Mouse (Mus musculus): Measurements from ENCODE around the gene Atxn2l. TPM values are rescaled to one million over a fixed set of nuclear protein-coding genes. Genes with fewer than 3 reads are reported as not detected.
"Not testable (repeated sequence)": the region's sequence is repeated elsewhere in the genome, so short reads cannot be mapped to it uniquely, and the experiment has no call there.

The Atxn2l gene
- total RNA-seq, 1 experiment from 2014 or later: 40.2 TPM

DNA sequence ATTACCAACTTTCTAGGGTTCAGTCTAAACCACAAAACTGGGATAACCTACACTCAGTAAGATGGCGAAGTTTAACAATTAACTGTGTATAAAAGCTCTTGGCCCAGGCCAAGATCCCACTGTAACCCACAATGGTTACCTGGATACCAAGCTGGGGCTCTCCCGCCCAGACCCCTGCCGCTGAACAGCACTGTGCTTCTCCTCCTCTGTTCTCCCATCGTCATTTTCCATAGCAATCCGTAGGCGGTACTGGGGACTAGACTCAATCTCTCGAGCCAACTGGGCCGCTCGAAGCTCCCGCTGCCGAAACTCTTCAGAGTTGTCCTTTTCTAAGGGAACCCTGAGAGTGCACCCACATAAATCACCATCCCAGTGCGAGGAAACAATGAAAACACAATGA, 5.3 kb downstream of the Atxn2l start:
- no peak for ATAC-seq (replicated peaks in 1 of 2; ENCODE audit: insufficient read depth in 1 of 2, low FRiP score in 2 of 2, low TSS enrichment in 1 of 2, low read depth in 1 of 2, poor library complexity in 2 of 2, severe bottlenecking in 2 of 2)

DNA sequence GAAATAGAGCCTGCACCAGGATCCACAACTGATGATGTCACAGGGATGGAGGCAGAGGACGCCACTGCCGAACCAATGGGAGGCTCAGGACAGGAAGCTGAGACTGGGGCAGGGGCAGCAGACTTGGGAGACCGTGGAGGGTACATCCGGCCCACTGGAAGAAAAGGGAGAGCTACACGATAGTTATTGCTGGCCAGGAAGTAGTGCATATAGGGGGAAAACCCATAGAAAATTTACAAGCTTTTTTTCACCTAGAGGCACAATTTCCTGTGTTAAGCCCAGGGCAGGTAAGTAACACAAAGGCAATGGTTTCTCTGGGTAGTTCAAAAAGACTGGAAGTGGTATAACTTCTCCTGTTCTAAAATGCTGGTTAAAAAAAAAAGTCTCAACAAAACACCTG, 6.8 kb downstream of the Atxn2l start:
- no peak for ATAC-seq (replicated peaks in 1 of 2; ENCODE audit: insufficient read depth in 1 of 2, low FRiP score in 2 of 2, low TSS enrichment in 1 of 2, low read depth in 1 of 2, poor library complexity in 2 of 2, severe bottlenecking in 2 of 2)

DNA sequence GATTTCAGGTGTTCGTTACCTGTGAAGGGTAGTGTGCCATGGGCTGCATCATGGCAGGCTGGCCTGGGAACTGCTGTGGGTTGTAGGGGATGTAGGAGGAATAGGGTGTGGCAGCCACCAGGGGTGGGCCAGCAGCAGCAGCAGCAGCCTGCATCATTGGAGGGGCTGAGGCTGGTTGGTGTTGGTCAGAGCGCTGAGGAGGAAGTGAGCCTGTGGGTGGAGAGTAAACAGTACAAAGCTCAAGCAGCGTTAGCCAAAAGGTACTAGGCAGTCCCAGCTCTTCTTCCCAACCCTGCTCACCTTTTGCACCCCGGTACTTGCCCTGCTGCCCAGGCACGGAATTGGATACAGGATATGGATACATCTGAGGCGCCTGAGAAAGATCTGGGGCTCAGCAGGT, 9.1 kb downstream of the Atxn2l start:
- no peak for ATAC-seq (replicated peaks in 1 of 2; ENCODE audit: insufficient read depth in 1 of 2, low FRiP score in 2 of 2, low TSS enrichment in 1 of 2, low read depth in 1 of 2, poor library complexity in 2 of 2, severe bottlenecking in 2 of 2)

DNA sequence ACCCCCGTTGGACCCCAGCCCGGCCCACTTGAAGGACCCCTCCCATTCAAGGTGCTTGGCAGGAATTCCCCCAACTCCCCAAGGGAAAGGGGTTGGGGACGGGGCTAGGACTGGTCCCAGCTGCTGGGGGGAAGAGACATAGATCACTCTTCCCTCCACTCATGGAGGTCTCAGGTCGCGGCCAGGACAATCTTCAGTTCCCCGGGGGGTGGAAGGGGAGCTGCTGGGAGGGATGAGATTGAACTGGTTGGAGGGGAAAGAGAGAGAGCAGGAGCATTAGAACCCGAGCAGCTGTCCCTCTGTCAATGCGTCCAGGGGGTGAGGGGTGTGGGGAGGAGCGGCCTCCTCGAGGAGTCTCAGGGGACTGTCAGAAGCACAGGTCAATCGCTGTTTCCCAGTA, 11.3 kb downstream of the Atxn2l start:
- no peak for ATAC-seq (replicated peaks in 1 of 2; ENCODE audit: insufficient read depth in 1 of 2, low FRiP score in 2 of 2, low TSS enrichment in 1 of 2, low read depth in 1 of 2, poor library complexity in 2 of 2, severe bottlenecking in 2 of 2)

DNA sequence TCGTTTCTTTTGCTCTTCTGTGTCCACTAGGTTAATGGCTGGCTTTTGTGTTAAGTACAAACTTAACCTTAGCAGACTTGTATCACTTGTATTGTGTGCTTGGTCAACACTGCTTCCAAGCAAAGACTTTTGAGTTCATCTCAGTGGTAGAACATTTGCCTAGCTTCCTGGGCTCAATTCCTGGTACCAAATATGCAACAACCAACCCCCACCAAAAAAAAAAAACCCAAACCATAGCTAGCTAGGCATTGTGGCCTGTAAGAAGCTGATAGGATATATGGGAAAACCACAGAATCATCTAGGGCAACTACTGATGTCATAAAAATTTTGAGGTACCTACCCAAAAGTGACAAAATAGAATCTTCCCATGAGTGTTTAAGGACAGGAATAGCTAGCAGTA, 12.2 kb downstream of the Atxn2l start:
- no peak for ATAC-seq (replicated peaks in 1 of 2; ENCODE audit: insufficient read depth in 1 of 2, low FRiP score in 2 of 2, low TSS enrichment in 1 of 2, low read depth in 1 of 2, poor library complexity in 2 of 2, severe bottlenecking in 2 of 2)

DNA sequence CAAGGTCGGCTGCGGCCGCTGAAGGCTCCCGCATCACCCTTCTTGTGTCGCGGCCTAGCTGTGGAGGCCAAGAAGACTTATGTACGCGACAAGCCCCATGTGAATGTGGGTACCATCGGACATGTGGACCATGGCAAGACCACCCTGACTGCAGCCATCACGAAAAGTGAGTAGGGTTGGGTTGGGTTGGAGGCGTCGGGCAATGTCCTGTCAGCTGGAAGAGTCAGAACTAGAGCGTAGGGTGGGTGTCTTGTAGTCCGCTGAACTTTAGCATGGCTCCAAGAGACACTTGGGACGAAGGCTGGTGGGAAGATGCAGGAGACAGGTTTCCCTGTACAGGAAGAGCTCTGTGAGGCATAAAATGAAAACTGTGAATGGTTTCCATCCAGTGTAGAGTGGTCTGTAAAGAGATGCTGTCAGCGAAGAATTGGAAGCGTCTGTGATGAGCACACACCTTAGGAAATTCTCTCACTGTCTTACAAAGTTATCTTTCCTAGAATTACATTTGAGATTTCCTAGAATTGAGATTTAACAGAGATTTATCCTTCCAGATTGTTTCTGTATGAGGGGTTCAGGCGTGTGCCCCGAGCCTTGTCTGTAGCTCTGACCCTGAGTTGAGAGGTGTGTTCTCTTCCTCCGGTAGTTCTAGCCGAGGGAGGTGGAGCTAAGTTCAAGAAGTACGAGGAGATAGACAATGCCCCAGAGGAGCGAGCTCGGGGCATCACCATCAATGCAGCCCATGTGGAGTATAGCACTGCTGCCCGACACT, 15.4 kb downstream of the Atxn2l start:
- not testable (repeated sequence) for ATAC-seq (replicated peaks in 1 of 2; ENCODE audit: insufficient read depth in 1 of 2, low FRiP score in 2 of 2, low TSS enrichment in 1 of 2, low read depth in 1 of 2, poor library complexity in 2 of 2, severe bottlenecking in 2 of 2)

DNA sequence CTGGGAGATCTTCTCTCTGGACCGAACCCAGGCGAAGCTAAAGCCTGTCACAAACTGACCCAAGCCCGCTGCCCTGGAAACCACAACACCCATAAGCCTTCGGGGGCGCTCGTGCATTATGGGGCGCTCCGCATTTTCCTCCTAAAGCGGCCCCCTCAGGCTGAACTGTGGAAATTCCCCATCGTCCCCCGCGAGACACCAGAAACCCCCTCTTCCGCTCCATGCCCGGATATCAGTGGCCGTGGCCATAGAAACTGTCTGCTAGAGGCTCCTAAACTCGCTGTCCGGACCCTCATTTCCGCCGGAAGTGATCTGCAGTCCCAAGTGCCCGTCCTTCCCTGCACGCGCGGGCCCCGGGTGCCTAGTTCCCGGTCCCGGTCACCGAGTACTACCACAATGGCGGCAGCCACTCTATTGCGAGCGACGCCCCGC, 16.2 kb downstream of the Atxn2l start, which contains the start of gene Tufm:
Gene Tufm, plus strand, starts transcription at position 310 of the 432 bp plus-strand sequence.
- peak; percentile 84 to 85 for ATAC-seq (replicated peaks in 1 of 2; ENCODE audit: insufficient read depth in 1 of 2, low FRiP score in 2 of 2, low TSS enrichment in 1 of 2, low read depth in 1 of 2, poor library complexity in 2 of 2, severe bottlenecking in 2 of 2)

DNA sequence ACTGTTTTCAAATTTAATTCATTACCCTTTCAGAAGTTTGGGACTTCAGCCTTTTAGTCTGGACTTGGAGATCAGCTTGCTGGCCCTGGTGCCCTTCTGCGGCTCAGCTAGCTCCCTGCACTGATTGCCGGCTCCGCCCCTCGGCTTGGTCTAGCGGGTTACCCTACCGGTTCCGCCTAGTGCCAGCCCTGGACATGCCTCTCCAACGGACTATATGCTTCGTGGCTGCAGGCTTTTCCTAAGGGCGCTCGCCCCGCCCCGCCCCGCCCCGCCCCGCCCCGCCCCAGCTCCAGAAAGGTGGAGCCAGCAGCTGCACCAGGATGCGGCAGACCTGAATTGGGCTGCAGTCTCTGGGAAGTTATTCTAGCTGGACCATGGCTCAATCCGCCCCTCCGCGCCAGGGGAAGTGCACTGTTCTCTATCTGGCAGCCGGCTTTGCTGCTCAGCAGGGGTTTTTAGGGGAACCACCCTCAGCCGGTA, 20.8 kb downstream of the Atxn2l start:
- peak; percentile 79 to 87 for ATAC-seq (replicated peaks in 1 of 2; ENCODE audit: insufficient read depth in 1 of 2, low FRiP score in 2 of 2, low TSS enrichment in 1 of 2, low read depth in 1 of 2, poor library complexity in 2 of 2, severe bottlenecking in 2 of 2)

DNA sequence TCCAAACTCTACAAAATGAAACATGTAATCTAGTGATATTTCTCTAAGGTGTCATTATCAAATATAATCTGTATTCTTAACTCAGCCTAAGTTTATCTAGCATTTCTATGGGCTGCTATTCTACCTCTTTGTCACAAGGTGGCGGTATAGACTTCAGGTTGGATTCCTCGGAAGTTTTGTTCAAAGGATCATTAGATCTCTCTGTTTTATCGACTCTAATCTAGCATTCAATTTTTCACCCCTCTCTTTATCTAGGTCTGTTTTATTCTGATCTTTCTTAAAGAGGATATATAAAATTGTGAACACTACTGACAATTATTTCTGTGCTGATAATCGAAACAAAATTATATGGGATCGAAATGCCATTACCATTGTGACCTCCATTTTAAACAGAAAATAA, 21.5 kb downstream of the Atxn2l start:
- ATAC-seq (replicated peaks in 1 of 2; ENCODE audit: insufficient read depth in 1 of 2, low FRiP score in 2 of 2, low TSS enrichment in 1 of 2, low read depth in 1 of 2, poor library complexity in 2 of 2, severe bottlenecking in 2 of 2): no peak

DNA sequence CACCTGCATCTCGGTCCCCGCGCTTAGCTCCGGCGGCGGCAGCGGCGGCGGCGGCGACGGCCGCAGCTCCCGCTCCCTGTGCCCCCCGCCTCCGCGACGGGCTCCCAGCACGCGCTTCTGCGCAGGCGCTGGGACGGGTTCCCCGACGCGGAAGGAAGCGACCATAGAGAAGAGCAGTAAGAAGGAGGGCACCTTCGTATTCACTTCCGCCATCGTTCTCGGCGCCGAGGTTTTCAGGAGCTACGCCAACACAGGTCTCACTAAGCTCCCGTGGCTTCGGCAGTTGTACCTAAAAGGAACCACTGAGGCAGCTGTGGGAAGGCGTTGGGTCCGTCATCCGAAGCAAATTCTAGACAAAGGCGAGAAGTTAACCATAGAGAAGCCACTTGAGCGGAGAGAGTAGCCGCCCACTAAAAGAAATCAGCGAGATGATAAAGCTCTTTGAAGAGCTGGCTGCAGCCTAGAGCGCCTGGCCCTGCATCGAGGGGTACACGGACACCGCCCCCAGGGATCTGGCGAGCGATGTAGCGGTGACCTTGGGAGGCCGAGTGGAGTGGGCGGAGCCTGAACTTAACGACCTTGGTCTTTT, 28.1 kb downstream of the Atxn2l start, which contains the start of gene Sh2b1:
Gene Sh2b1, minus strand, starts transcription at position 432 of the 589 bp plus-strand sequence.
- peak; percentile 77 to 81 for ATAC-seq (replicated peaks in 1 of 2; ENCODE audit: insufficient read depth in 1 of 2, low FRiP score in 2 of 2, low TSS enrichment in 1 of 2, low read depth in 1 of 2, poor library complexity in 2 of 2, severe bottlenecking in 2 of 2)

DNA sequence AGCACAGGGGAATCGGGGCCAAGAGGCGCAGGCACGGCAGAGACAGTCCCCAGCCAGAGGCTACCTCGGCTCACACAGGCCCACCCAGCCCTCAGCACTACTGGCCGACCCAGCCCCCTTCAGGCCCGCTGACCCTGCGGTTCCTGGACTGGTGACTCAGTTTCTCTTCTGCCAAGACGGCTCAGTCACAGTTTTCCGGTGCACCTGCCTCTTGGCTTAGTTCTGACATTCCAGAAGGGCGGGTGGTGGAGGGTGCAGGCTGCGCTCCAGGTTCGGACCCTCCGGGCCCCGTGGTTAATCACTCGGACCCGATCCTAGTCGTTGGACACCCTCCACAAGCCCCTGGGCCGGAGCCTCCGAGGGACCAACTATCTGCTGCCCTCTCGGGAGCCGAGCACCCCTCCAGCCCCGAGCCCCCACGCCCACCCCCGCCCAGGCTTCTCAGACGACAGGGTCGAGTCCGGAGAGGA, 28.7 kb downstream of the Atxn2l start:
- ATAC-seq (replicated peaks in 1 of 2; ENCODE audit: insufficient read depth in 1 of 2, low FRiP score in 2 of 2, low TSS enrichment in 1 of 2, low read depth in 1 of 2, poor library complexity in 2 of 2, severe bottlenecking in 2 of 2): no peak

DNA sequence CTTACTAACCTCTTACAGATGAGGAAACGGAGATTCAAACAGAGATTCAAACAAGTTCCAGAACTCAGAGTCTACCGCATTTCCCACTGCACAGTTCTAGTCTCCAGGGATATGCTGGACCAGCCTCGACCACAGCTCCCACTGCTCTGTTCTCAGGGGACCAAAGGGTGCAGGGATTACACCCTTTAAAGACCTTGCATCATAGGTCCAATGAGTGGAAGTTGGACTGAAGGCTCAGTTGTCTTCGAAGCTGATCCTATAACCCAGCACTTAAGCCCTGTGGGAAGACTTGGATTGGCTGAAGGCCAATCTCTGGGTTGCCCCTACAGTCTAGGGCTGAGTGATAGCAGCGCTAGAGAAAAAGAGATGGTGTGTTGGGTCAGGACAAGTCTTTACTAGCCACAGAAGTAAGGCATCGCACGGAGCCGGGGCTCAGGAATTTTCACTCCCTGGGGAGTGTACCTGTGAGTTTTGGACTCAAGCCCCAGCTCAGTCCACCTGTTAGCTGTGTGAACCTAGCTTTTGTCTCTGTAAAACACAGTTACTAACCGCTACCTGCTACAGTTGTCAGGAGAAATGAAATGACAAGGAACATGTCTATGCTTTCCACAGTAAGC, 29.7 kb downstream of the Atxn2l start:
- ATAC-seq (replicated peaks in 1 of 2; ENCODE audit: insufficient read depth in 1 of 2, low FRiP score in 2 of 2, low TSS enrichment in 1 of 2, low read depth in 1 of 2, poor library complexity in 2 of 2, severe bottlenecking in 2 of 2): no peak

DNA sequence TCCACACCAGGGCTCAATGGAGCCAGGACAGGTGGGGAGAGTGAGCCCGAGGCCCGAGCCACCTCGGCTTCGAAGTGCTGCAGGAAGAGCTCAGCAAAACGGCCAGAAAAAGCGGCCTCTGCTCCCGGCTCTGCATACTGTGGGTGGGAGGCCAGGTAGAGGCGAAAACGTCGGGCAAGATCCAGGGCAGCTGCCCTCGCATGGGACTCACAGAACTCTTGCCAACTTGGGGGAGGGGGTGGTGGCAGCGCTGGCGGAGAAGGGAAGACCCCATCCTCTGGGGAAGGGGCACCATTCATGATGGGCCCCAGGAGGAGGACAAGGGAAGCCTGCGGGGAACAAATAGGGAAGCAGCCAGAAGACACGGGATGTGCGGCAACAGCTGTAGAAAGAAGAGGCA, 30.5 kb downstream of the Atxn2l start:
- no peak for ATAC-seq (replicated peaks in 1 of 2; ENCODE audit: insufficient read depth in 1 of 2, low FRiP score in 2 of 2, low TSS enrichment in 1 of 2, low read depth in 1 of 2, poor library complexity in 2 of 2, severe bottlenecking in 2 of 2)

DNA sequence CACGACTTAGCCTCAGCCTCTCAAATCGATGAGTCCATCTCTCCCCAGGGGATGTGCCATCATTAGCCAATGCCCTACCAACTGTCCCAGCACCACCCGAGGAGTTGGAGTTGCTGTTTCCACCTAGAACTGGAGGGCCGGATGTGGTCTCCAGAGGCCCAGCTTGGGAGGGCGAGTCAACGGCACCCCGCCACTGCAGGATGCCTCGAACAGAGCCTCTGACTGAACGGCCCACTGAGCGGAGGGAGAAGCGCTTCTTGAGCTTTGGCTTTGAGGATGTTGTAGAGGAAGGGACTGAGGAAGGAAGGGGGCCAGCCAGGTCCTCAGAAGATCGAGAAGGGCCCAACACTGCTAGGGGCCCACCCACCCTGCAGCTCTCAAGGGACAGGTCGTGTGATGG, 30.9 kb downstream of the Atxn2l start:
- peak; percentile 38 for ATAC-seq (replicated peaks in 1 of 2; ENCODE audit: insufficient read depth in 1 of 2, low FRiP score in 2 of 2, low TSS enrichment in 1 of 2, low read depth in 1 of 2, poor library complexity in 2 of 2, severe bottlenecking in 2 of 2)

DNA sequence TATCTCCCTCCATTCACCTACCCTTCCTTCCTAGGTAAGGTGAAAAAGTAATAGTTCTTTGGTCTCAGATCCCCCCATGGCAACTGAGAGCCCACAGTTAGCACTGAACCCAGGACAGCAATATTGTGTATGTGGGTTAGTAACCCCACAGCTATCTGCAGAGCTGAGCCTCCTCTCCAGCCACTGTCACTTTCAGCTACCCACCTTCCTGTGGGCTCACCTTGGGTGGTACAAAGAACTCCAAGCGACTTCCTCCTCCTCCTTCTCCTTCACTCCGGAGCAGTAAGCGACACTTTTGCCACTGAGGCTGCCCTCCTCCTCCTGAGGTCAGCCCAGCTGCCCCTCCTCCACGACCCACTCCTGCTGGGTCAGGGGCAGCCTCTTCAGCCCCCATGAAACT, 31.4 kb downstream of the Atxn2l start:
- no peak for ATAC-seq (replicated peaks in 1 of 2; ENCODE audit: insufficient read depth in 1 of 2, low FRiP score in 2 of 2, low TSS enrichment in 1 of 2, low read depth in 1 of 2, poor library complexity in 2 of 2, severe bottlenecking in 2 of 2)

DNA sequence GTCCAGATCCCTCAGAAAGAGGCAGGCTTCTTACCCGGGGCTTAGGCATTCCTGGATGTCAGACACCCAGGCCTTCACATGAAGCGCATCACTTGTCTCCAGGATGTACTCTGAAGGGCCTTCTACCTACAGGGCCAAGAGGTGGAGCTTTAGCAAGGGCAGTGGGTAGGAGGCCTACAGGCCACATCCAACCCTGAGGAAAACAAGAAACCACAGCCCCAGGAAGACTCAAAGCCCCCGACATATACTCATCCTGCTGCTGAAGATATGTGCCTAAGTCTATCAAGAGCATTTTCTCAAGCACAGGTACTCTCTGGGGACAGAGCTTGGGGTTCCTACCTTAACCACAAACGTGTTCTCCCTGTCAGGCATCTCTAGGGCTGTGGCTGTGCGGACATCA, 31.9 kb downstream of the Atxn2l start:
- no peak for ATAC-seq (replicated peaks in 1 of 2; ENCODE audit: insufficient read depth in 1 of 2, low FRiP score in 2 of 2, low TSS enrichment in 1 of 2, low read depth in 1 of 2, poor library complexity in 2 of 2, severe bottlenecking in 2 of 2)

DNA sequence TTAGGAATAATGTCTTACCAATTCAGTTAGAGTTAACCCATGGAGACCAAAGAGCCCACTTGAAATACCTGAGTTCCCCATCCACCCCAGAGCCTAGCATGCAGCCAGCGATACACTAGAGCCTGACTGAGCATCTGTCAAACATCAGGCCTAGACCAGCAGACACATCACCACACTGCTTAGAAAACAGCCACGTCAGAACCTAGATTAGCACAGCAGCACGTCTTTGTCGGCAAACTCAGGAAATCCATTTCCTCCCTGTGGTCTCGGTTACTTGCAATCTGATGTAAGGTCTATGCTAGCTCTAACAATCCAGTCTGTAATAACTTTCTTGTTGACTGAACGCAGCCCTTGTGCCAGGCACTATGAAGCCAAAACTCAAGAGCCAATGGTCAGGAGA, 33.2 kb downstream of the Atxn2l start:
- ATAC-seq (replicated peaks in 1 of 2; ENCODE audit: insufficient read depth in 1 of 2, low FRiP score in 2 of 2, low TSS enrichment in 1 of 2, low read depth in 1 of 2, poor library complexity in 2 of 2, severe bottlenecking in 2 of 2): peak; percentile 76 to 80

Measured in hematopoietic stem cell, adult 5-6 weeks (primary cell).